Comparison of ENCODE assay signal across 20 mouse cellular contexts in genomic region chr2:42598374-42598773, GRCm38 (mm10). TPM values are rescaled to one million over a fixed set of nuclear protein-coding genes. Genes with fewer than 3 reads are reported as not detected.
"Had no signal": no experiment of that assay in that cellular context is flagged by ENCODE, and none has a peak within 500 bp of the region (broad histone marks: within the 10 kb centered on the region; RNA-seq: fewer than 3 reads in every experiment).

No protein-coding gene starts in this region.

- H3K4me1 ChIP-seq: midbrain, embryonic 13.5 days; neural tube, embryonic 13.5 days; neural tube, embryonic 15.5 days; stomach, embryonic 15.5 days had no signal

- ATAC-seq: midbrain, embryonic 13.5 days had no signal

- H3K4me2 ChIP-seq: lung, embryonic 14.5 days; midbrain, embryonic 11.5 days; midbrain, embryonic 13.5 days; neural tube, embryonic 13.5 days; neural tube, embryonic 15.5 days; stomach, embryonic 15.5 days had no signal

- H3K27ac ChIP-seq: liver, embryonic 14.5 days; midbrain, embryonic 13.5 days; neural tube, embryonic 13.5 days; neural tube, embryonic 15.5 days; stomach, embryonic 15.5 days; stomach, postnatal 0 days had no signal

- H3K9ac ChIP-seq: liver, embryonic 14.5 days; lung, embryonic 14.5 days; midbrain, embryonic 13.5 days; neural tube, embryonic 13.5 days; neural tube, embryonic 15.5 days; stomach, embryonic 15.5 days had no signal

- H3K27me3 ChIP-seq: midbrain, embryonic 13.5 days; neural tube, embryonic 13.5 days; neural tube, embryonic 15.5 days; stomach, embryonic 15.5 days had no signal

- H3K36me3 ChIP-seq: midbrain, embryonic 13.5 days; neural tube, embryonic 13.5 days; neural tube, embryonic 15.5 days; stomach, embryonic 15.5 days had no signal

- H3K4me3 ChIP-seq: midbrain, embryonic 13.5 days; myocyte; neural tube, embryonic 13.5 days; neural tube, embryonic 15.5 days; stomach, embryonic 15.5 days had no signal

- DNase-seq: lung, adult 18-20 months; lung, embryonic 14.5 days; lung, postnatal 10 days; lung, postnatal 4 days; right cerebral cortex, postnatal 14 days; thymus, adult 18-20 months; thymus, postnatal 25 days; thymus, postnatal 4 days had no signal

- H3K9me3 ChIP-seq: midbrain, embryonic 13.5 days; neural tube, embryonic 13.5 days; neural tube, embryonic 15.5 days; stomach, embryonic 15.5 days had no signal

RNA-seq across cellular contexts. Expression of gene Lrp1b, which starts 55.0 kb away (rescaled TPM):
- total RNA-seq: megakaryocyte, adult 5-6 weeks; megakaryocyte-erythroid progenitor cell, adult 5-6 weeks had no signal
- polyA plus RNA-seq: liver, embryonic 16.5 days; lung, embryonic 14.5 days; myocyte; spleen, adult 2 months had no signal
